Mouse (Mus musculus) left cerebral cortex, postnatal 25 days (tissue): ENCODE results near the gene 4930402H24Rik. TPM values are rescaled to one million over a fixed set of nuclear protein-coding genes. Genes with fewer than 3 reads are reported as not detected.
"Not testable (repeated sequence)": the region's sequence is repeated elsewhere in the genome, so short reads cannot be mapped to it uniquely, and the experiment has no call there.

Source experiments
- DNase-seq, 2 experiments: peaks; one replicate each; pipeline ENCODE4 v3.0.0; 2022; ENCODE audit warnings: low spot score in 2 of 2, mixed read lengths in 1 of 2
- intact Hi-C: fragments of 180-260 bp; cut with DNase I; formaldehyde crosslinking; loops from one replicate; pipeline ENCODE4 v1.15.1; 2025
- total RNA-seq, 2 experiments: library from RNA; stranded (reverse); gene quantifications; 2 replicates each; pipeline ENCODE4 v1.2.3; 2021

4930402H24Rik gene
- total RNA-seq, 2 experiments from 2014 or later: 67.1 to 78.1 TPM

GRCm38 (mm10) chr2:130877376-130877775, 28.8 kb downstream of the 4930402H24Rik start:
- intact Hi-C loops: no loop called here
- DNase-seq: no peak

- intact Hi-C loops: no loop called here
- DNase-seq: no peak
Measured at GRCm38 (mm10) chr2:130870916-130871315, 35.3 kb downstream of the 4930402H24Rik start.

GRCm38 (mm10) chr2:130862091-130862490, 44.1 kb downstream of the 4930402H24Rik start:
- intact Hi-C loops: no loop called here
- DNase-seq: no peak

GRCm38 (mm10) chr2:130852964-130853363, 53.2 kb downstream of the 4930402H24Rik start:
- intact Hi-C loops: no loop called here
- no peak for DNase-seq

GRCm38 (mm10) chr2:130851363-130852246, 54.6 kb downstream of the 4930402H24Rik start:
- intact Hi-C loops: no loop called here
- no peak for DNase-seq

GRCm38 (mm10) chr2:130849688-130850087, 56.5 kb downstream of the 4930402H24Rik start:
- intact Hi-C loops: no loop called here
- DNase-seq: no peak

- intact Hi-C loops: no loop called here
- no peak for DNase-seq
Measured at GRCm38 (mm10) chr2:130848313-130848712, 57.9 kb downstream of the 4930402H24Rik start.

- DNase-seq: no peak
- intact Hi-C loops: no loop called here
Measured at GRCm38 (mm10) chr2:130843623-130844022, 62.6 kb downstream of the 4930402H24Rik start.

GRCm38 (mm10) chr2:130840846-130841245, 65.4 kb downstream of the 4930402H24Rik start:
- DNase-seq: peak; percentile 82 to 92
- intact Hi-C loops: loop anchor here (1.0 kb wide), 1 partner anchor 65 kb away; the partner anchor contains the start of genes 4930402H24Rik and Atrn

- intact Hi-C loops: loop anchor here (1.0 kb wide), 2 partner anchors 21 to 66 kb away; partner anchors contain the start of genes 4930402H24Rik and Atrn
Measured at GRCm38 (mm10) chr2:130839874-130840661, 66.1 kb downstream of the 4930402H24Rik start.

GRCm38 (mm10) chr2:130839528-130839873, 66.7 kb downstream of the 4930402H24Rik start:
- intact Hi-C loops: loop anchor here (1.0 kb wide), 1 partner anchor 20 kb away; no protein-coding TSS in a partner anchor
- no peak for DNase-seq

More at GRCm38 (mm10) chr2:130839874-130840661, 66.1 kb downstream of the 4930402H24Rik start:
- peak; percentile 78 to 85 for DNase-seq

GRCm38 (mm10) chr2:130839084-130839483, 67.1 kb downstream of the 4930402H24Rik start:
- intact Hi-C loops: loop anchor here (1.0 kb wide), 1 partner anchor 20 kb away; no protein-coding TSS in a partner anchor
- peak; percentile 11 to 54 for DNase-seq

GRCm38 (mm10) chr2:130838131-130838530, 68.1 kb downstream of the 4930402H24Rik start:
- intact Hi-C loops: no loop called here

GRCm38 (mm10) chr2:130833699-130834098, 72.5 kb downstream of the 4930402H24Rik start:
- intact Hi-C loops: no loop called here
- no peak for DNase-seq

More at GRCm38 (mm10) chr2:130838131-130838530, 68.1 kb downstream of the 4930402H24Rik start:
- DNase-seq: peak in 1 of 2 experiments; percentile 23

GRCm38 (mm10) chr2:130832582-130832981, 73.6 kb downstream of the 4930402H24Rik start:
- no peak for DNase-seq
- intact Hi-C loops: no loop called here

GRCm38 (mm10) chr2:130832012-130832411, 74.2 kb downstream of the 4930402H24Rik start:
- intact Hi-C loops: no loop called here
- no peak for DNase-seq

GRCm38 (mm10) chr2:130830236-130830635, 76.0 kb downstream of the 4930402H24Rik start:
- no peak for DNase-seq
- intact Hi-C loops: no loop called here

GRCm38 (mm10) chr2:130829496-130829895, 76.7 kb downstream of the 4930402H24Rik start:
- intact Hi-C loops: no loop called here
- DNase-seq: no peak

- no peak for DNase-seq
- intact Hi-C loops: no loop called here
Measured at GRCm38 (mm10) chr2:130828668-130829067, 77.5 kb downstream of the 4930402H24Rik start.

GRCm38 (mm10) chr2:130828066-130828465, 78.1 kb downstream of the 4930402H24Rik start:
- DNase-seq, intact Hi-C loops: not testable (repeated sequence)
